Mouse (Mus musculus) thymus, adult 2 months (tissue): ENCODE measurements at regions not wholly inside any gene's neighbourhood (a gene's known extent, or its start where the extent isn't known, plus 50 kb on each side); places are given as distances from the start of the nearest gene placed in this dataset.

Source experiments
- DNase-seq: peaks from one replicate; pipeline ENCODE4 v3.0.0; 2021
- H3K27ac ChIP-seq: fragments of 200-500 bp; 2 replicates; pipeline ENCODE4 v1.5.1; 2012; ENCODE audit warnings: low read length, control low read depth; ENCODE audit not compliant: control insufficient read depth, insufficient read depth
- H3K27me3 ChIP-seq: fragments of 200-500 bp; 2 replicates; pipeline ENCODE4 v1.6.1; 2012; ENCODE audit warnings: mild to moderate bottlenecking, low read length, moderate library complexity, mixed read lengths; ENCODE audit not compliant: control insufficient read depth, insufficient read depth
- H3K36me3 ChIP-seq: fragments of 200-500 bp; 2 replicates; pipeline ENCODE4 v1.6.1; 2012; ENCODE audit warnings: mild to moderate bottlenecking, low read length, moderate library complexity; ENCODE audit not compliant: control insufficient read depth, insufficient read depth
- H3K4me1 ChIP-seq: fragments of 200-500 bp; replicated peaks from 2 replicates; pipeline ENCODE4 v1.6.1; 2012; ENCODE audit warnings: low read length; ENCODE audit not compliant: control insufficient read depth, insufficient read depth
- H3K4me3 ChIP-seq: fragments of 200-500 bp; 2 replicates; pipeline ENCODE4 v1.5.1; 2012; ENCODE audit warnings: mild to moderate bottlenecking, low read length, control low read depth, moderate library complexity; ENCODE audit not compliant: control insufficient read depth, insufficient read depth
- CTCF ChIP-seq: fragments of 200-500 bp; IDR thresholded peaks from 2 replicates; pipeline ENCODE4 v1.5.1; 2012; ENCODE audit warnings: mild to moderate bottlenecking, control low read depth, low read length, moderate library complexity, borderline replicate concordance; ENCODE audit not compliant: control insufficient read depth, poor library complexity, insufficient read depth; ENCODE audit errors: extremely low read depth
- POLR2A ChIP-seq: fragments of 200-500 bp; IDR thresholded peaks from 2 replicates; pipeline ENCODE4 v1.6.1; 2012; ENCODE audit warnings: mild to moderate bottlenecking, low read length, control low read depth, moderate library complexity; ENCODE audit not compliant: control insufficient read depth, poor library complexity, insufficient read depth; ENCODE audit errors: extremely low read depth
- WGBS: fragments of 180-500 bp; shearing (Covaris S2); methylation state at CpG from one replicate; pipeline ENCODE4 v1.1.7; 2018; 5-methylcytosine and 5-hydroxymethylcytosine counted together

DNA sequence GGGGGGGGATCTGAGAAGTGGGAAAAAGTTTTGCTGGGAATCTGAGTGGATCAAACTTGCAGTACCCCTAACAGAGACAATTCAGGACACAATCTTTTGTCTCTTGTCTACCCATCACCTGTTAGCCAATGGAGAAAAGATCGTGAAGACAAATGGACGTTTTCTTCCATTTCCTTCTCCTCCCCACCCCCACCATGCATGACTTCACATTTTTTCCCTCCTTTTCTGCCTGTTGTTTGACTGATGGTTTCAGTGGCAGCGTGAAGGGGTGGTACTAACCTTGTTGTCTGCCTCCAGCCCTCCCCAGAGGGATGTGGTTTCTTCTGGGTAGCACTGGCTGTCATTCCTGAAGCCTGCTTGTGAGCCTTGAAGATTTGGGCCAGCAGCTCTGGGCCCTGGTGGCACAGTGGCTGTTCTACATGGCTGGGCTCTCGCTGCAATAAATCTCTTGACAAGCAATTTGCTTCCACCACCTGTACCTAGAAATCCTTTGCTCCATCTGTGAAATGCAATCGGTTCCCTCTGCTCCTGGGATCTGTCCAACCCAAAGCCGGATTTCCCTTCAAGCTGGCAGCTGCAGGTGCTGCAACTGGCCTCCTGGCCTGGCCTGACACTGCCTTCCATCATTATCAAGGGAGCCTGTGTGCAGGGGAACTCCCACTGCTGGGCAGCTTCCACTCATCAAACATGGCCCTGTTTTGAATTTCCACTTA lies 69.8 kb upstream of the Sash1 start:
- 11% methylated on average over 6 of the region's 6 CpGs for WGBS
- Histone ChIP-seq H3K27me3 (no peaks in the 10 kb centered on the region), H3K4me1 (peaks cover 7% of the 10 kb centered on the region), H3K36me3 (no peaks in the 10 kb centered on the region), H3K4me3 (no peak overlapping the region), H3K27ac (no peak overlapping the region)
- TF ChIP-seq POLR2A = no peak
- no peak for TF ChIP-seq CTCF
- DNase-seq = no peak

DNA sequence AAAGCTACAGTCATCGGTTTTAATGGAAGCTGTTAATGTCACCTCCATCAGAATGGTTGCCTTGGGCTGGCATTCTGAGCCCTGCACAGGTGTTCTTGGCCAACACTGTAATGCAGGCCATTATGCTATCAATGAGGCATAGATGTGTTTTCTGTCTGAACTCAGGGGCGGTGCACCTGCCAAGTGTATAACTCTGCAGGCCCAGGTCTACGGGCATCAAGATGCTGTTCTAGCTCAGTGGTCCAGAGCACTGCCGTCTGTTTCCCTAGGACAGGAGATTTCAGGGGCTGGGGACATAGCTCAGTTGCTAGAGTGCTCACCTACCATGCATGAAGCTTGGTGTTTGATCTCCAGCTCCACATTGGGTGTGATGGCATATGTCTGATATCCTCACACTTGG lies 68.1 kb upstream of the Sash1 start:
- H3K36me3 ChIP-seq = no peaks in the 10 kb centered on the region
- H3K4me3 ChIP-seq = no peak overlapping the region
- H3K27ac ChIP-seq = no peak overlapping the region
- H3K4me1 ChIP-seq = peaks cover 7% of the 10 kb centered on the region
- DNase-seq = no peak
- H3K27me3 ChIP-seq = no peaks in the 10 kb centered on the region
- 96% methylated on average over 4 of the region's 4 CpGs for WGBS
- TF ChIP-seq CTCF (no peak), POLR2A (no peak)

DNA sequence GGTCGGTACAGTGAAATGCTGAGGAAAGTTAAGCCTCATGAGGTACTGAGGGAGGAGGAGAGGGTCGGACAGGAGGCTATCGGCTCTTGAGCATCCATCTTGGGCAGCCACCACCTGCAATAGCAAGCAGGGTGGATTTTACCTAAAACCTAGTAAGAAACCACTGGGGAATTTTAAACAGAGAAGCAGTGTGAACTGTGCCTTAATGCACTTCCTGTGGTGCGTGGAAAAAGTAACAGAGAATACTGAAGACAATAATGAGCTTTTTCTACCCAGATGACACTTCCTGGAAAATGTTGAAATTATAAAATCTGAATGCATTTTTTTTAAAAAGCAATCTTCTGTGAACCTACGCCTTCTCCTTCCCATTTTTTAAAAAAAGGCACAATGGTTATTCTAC lies 67.1 kb upstream of the Sash1 start:
- H3K27me3 ChIP-seq = no peaks in the 10 kb centered on the region
- no peak for TF ChIP-seq POLR2A
- TF ChIP-seq CTCF = no peak
- H3K36me3 ChIP-seq = no peaks in the 10 kb centered on the region
- no peak overlapping the region for H3K27ac ChIP-seq
- WGBS = 60% methylated on average over 5 of the region's 5 CpGs
- H3K4me1 ChIP-seq = peaks cover 7% of the 10 kb centered on the region
- no peak overlapping the region for H3K4me3 ChIP-seq
- DNase-seq = no peak

DNA sequence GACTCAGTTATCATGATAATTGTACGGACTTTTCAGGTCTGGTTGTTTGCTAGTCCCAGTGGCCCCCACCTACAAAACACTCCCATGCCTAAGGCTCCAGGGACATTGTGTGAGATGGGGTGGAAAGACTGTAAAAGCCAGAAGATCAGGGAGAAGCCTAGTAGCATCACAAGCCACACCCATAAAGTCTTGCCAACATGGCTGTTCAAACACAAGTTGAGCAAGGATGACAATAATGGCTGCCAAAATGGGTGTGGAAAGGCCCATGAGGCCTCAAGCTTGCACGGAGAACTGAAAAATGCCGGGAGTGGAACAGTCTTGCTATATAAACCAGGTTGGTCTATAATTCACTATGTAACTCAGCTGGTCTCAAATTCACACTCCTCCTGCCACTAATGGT lies 66.1 kb upstream of the Sash1 start:
- WGBS = 96% methylated on average over 3 of the region's 3 CpGs
- no peaks in the 10 kb centered on the region for H3K36me3 ChIP-seq
- no peak overlapping the region for H3K4me3 ChIP-seq
- peaks cover 7% of the 10 kb centered on the region for H3K4me1 ChIP-seq
- no peak for TF ChIP-seq CTCF
- no peak for TF ChIP-seq POLR2A
- no peaks in the 10 kb centered on the region for H3K27me3 ChIP-seq
- no peak for DNase-seq
- no peak overlapping the region; the same call in 1 of the 2 replicates for H3K27ac ChIP-seq

DNA sequence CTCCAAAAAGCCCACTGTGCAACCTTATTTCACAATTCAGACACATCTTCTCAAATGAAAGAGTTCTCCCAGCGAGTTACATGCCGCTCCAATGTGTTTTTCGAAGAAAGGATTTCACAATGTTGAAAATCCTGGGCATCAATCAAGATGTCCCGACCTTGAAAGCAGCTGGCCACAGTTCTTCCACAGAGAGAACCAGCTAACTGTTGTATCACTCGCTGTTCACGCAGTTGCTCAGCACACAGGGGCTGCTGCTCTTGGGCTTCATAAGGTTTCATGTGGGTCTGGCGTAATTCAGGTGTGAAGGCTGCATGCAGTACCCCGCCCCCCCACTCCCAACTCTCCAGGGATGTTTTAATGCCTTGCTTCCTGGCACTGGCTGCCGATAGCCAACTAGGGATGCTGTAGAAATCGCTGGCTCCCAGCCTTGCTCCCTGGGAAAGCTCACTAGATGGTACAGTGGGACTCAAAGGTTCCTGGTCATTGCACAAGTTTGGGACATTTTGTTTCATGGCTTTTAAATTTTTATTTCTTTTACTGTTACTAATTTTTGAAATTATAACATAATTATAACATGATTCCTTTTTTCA lies 65.5 kb upstream of the Sash1 start:
- Histone ChIP-seq H3K4me1 (peaks cover 7% of the 10 kb centered on the region), H3K27me3 (no peaks in the 10 kb centered on the region), H3K27ac (no peak overlapping the region), H3K36me3 (no peaks in the 10 kb centered on the region), H3K4me3 (no peak overlapping the region)
- no peak for DNase-seq
- 93% methylated on average over 10 of the region's 10 CpGs for WGBS
- TF ChIP-seq CTCF = no peak
- no peak for TF ChIP-seq POLR2A

DNA sequence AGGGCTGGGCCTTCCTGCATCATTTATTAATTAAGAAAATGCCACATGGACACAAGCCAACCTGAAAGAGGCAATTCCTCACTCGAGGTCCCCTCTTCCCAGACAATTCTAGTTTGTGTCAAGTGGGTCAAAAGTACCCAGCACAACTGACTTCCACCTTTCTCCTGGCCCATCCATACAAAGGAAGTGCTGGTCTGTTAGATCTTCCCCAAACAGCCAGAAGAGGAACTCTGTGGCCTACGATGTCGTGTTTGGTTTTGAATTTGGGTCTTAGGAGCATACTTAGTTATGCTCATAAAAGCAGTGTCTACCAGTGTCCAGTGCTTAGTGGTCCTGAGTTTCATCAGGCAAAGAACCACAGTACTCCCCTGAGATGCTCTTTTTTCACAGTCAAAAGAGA lies 62.4 kb upstream of the Sash1 start:
- H3K27me3 ChIP-seq = no peaks in the 10 kb centered on the region
- WGBS = 13% methylated on average over 3 of the region's 3 CpGs
- TF ChIP-seq CTCF (no peak), POLR2A (no peak)
- DNase-seq = no peak
- no peak overlapping the region for H3K4me3 ChIP-seq
- no peak overlapping the region for H3K27ac ChIP-seq
- 0 out of 2 replicates have a peak, but pooled peaks cover 2% of the 10 kb centered on the region for H3K4me1 ChIP-seq
- no peaks in the 10 kb centered on the region for H3K36me3 ChIP-seq

DNA sequence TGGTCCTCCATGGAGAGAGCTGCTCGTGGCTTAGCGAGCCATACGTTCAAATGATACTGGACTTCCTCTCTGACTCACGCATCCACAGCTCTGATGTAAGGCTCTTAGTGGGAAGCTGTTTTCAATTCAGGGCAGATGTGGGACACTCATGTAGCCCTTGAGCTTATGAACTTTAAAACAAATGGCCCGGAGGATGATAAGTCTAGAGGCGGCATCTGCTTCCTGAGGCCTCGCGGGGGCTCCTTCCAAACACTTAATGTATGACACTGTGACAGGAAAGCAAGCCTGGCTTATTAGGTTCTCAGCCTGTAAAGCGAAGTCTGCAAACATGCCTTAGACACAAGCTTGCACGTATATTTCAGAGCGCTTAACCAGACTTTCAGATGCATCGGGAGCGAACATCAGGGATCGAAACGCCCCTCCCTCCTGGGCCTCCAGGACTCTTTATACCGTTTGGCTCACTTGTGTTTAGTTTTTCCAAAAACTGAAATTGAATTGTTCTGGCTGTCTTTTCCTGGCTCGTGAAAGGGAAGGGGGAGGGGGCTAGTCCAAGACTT lies 59.4 kb upstream of the Sash1 start:
- H3K36me3 ChIP-seq = no peaks in the 10 kb centered on the region
- WGBS = 59% methylated on average over 17 of the region's 17 CpGs
- DNase-seq = no peak
- H3K4me1 ChIP-seq = no peaks in the 10 kb centered on the region
- no peak overlapping the region for H3K27ac ChIP-seq
- no peaks in the 10 kb centered on the region for H3K27me3 ChIP-seq
- TF ChIP-seq CTCF = no peak
- no peak for TF ChIP-seq POLR2A
- H3K4me3 ChIP-seq = no peak overlapping the region
